Mouse (Mus musculus) thymus, postnatal 25 days (tissue): ENCODE measurements around the gene Pitpna.
A peak's percentile ranks its signal among the peaks of the same experiment; 100 is the strongest.
"Not testable (repeated sequence)": the region's sequence is repeated elsewhere in the genome, so short reads cannot be mapped to it uniquely, and the experiment has no call there.

ENCODE experiments used
- DNase-seq: peaks from one replicate; pipeline ENCODE4 v3.0.0; 2022

The Pitpna gene

GRCm38 (mm10) chr11:75594431-75594830, 6.5 kb downstream of the Pitpna start:
- peak; percentile 49 for DNase-seq

DNA sequence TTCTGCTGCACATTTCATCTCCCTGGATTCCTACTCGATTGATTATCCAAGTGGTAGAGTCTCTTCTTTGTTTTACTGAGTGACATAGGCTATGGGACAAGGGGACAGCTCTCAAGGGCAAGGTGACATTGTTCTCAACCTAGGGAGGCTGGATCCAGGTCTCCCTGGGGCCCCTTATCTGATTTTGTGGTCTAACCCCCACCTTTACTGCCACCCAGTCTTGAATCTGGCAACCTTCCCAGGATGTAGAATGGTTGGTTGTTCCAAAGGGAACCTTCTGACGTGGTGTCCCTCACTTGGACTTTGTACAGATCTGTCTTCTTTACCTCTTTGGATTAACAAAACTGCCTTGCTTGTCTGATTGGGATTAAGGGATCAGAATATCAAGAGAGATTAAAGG, 7.5 kb downstream of the Pitpna start:
- no peak for DNase-seq

DNA sequence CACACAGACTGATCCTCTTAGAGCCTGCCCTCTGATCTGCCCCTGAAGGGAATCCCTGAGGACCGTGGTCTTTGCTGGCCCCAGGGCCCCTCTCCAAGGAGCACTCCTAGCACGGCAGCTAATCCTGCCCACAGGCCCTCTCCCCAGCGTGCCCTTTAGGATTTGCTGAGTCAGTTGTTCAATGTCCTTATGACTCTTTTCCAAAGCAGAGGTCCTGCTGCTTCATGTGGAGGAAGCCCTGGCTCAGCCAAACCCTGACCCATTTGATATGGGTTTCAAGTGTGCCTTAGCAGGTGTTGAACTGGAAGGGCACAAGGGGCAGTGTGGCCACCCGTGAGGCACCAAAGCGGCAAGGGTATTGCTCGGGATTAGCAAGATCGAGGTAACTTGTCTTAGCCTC, 7.9 kb downstream of the Pitpna start:
- no peak for DNase-seq

DNA sequence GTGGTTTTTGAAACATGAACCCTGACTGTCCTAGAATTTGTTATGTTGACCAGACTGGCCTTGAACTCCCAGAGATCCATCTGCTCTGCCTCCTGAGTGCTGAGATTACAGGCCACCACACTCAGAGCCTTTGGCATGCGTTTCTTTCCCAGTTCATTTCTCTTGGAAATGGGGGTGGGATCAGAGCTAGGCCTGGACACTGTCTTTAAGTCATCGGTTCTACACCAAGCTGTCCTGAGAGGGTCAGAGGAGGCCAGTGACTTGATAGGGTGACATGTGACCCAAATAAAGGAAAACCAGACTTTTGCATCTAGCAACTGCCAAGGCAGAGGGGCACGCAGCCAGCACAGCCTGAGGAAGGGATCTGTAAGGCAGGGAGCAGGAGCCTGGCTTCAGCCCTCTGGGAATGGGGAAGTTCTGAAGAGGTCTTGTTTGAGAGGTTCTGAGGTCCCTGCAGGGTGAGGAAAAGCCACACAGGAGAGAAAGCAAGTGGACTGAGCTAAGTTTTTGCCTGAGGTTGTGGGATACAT, 8.9 kb downstream of the Pitpna start:
- no peak for DNase-seq

- no peak for DNase-seq
Observed at GRCm38 (mm10) chr11:75598004-75598403, 10.1 kb downstream of the Pitpna start.

GRCm38 (mm10) chr11:75599802-75600201, 11.9 kb downstream of the Pitpna start:
- DNase-seq = not testable (repeated sequence)

DNA sequence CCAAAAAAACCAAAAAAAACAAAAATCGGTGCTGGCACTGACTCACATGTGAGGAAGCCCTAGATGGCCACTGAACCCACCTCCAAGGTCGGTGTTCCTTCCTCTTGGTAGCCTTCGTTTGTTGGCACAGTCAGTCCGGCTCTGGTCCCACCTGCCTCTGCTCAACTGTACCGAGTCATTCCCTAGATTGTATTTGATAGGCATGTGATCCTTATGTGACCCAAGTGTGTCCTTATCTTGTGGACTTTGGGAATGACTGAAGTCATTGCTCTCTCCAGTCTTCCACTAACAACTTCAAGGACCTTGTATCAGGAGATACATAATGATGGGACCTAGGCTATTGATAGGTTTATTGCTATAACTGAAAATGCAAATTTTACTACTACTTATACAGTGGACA, 16.9 kb downstream of the Pitpna start:
- DNase-seq = no peak

GRCm38 (mm10) chr11:75605318-75605717, 17.4 kb downstream of the Pitpna start:
- DNase-seq = no peak

GRCm38 (mm10) chr11:75608776-75609175, 20.9 kb downstream of the Pitpna start:
- no peak for DNase-seq

DNA sequence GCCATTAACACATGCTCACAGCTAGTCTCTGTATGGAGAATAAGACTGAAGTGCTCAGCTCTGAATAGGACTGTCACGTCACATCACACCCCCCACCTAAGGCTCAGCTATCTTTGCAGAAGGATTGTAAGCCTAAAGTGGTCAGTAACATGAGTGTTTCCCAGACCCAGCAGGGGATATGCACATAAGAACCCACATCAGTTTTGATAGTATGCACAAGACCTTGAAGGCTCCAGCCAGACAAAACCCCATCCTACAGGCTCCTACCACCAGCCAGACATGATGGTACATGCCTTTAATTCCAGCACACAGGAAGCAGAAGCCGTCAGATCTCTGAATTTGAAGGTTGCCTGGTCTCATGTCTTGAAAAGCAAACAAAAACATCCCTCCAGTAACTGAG, 22.1 kb downstream of the Pitpna start:
- DNase-seq = no peak

DNA sequence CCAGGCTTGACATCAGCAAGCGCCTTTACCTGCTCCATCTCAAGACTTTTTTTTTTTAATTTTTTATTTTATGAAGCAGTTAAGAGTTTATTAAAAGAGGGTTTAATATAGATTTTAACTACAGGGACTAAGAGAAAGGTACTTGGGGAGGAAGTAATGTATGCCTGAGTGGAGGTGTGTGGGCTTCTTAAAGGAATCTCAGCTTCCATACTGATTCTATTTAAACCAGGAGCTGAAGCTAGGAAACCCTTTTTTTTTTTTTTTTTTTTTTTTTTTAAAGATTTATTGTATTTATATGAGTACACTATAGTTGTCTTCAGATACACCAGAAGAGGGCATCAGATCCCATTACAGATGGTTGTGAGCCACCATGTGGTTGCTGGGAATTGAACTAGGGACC, 26.9 kb downstream of the Pitpna start:
- no peak for DNase-seq

DNA sequence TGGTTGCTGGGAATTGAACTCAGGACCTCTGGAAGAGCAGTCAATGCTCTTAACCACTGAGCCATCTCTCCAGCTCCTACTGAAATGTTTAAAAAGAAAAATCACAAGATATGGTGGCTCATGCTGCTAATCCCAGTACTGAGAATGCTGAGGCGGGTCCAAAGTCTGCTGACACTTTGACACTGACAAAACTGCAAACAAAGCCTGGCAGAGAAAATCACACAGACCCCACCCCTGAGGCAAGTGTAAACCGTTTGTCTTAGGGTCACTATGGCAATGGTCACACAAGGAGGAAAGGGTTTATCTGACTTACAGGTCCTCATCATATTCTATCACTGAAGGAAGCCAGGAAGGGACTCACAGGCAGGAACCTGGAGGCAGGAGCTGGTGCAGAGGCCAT, 27.7 kb downstream of the Pitpna start:
- DNase-seq = no peak

DNA sequence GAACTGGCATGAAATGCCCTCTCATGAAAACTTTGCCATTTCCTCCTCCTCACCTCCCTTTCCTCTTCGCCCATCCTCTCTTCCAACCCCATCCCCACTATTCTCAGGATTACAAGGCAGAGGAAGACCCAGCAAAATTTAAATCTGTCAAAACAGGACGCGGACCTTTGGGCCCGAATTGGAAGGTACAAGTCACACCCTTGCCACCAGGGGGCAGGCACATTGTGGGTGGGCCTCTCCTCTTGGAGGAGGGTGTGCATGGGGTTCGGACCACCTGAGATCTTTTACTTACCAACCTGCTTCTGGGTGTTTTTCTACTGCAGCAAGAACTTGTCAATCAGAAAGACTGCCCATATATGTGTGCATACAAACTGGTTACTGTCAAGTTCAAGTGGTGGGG, 31.2 kb downstream of the Pitpna start:
- DNase-seq = peak; percentile 60

DNA sequence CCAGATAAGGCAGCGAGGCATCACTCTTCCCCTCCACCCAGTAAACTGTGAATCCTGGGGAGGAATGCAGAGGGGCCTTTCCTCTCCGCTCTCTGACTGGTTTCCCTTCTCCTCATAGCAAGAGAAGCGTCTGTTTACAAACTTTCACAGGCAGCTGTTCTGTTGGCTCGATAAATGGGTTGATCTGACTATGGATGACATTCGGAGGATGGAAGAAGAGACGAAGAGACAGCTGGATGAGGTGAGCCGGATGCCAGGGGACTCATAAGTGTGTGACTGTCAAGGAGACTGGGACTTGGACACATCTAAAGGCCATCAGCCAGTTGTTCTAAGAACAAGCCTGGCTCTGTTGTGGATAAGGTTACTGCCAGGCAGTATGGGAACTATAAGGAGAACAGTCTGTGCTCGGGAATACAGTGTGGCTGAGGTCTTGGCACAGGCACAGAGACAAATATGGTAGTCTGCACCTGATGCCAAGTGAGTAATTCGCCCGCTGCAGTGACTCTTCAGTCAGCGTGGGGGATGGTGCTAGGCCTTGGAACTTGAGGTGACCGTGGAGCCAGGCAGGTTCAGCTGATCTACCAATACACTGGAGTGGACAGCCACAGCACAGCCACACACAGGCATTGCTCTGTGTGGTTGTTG, 32.4 kb downstream of the Pitpna start:
- DNase-seq = no peak

DNA sequence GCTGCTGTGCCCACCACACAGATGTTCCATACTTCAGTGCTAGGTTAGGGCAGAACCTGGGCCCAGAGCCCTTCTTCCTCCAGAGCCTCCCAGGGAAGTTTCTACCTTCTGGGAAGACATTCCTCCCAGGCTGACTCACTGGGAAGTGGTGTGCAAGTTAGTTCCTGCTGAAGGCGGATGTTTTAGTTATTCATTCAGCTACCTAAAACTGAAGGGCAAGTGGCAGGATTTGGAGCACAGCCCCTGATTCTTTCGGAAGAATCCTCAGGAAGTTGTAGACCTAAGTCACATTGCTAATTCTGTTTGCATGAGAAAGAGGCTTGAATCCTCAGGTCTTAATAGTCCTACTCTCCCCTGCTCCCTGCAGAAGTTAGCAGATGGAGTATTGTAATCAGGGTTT, 33.5 kb downstream of the Pitpna start:
- no peak for DNase-seq

DNA sequence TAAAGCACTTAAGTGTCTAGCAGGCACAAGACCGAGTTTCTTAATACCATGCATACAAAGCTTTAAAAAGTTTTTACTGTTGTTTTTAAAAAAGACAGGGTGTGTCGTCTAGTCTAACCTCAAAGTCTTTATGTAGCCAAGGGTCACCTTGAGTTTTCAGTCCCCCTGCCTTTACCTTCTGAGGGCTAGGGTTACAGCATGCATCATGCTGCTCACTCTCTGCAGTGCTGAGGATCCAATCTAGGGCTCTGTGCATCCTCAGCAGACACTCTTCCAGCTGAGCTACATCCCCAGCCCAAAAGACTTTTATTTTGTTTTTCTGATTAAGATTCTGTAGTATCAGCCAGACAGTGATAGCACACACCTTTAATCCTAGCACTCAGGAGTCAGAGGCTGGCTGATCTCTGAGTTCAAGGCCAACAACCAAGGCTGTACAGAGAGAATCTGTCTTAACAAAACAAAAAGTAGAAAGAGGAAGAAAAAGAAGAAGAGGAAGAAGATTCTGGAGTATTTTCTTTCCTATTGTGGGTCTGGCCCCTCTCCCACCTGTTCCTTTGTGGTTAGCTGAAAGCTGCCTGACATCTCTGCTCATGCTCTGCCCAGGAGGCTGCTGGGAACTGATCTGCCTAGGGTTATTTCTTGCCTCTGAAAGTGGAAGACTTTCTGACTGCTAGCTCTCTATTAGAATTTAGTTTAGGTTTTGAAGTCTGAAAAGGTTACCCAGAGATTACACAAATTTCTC, 34.9 kb downstream of the Pitpna start:
- DNase-seq = peak; percentile 55

- no peak for DNase-seq
Observed at GRCm38 (mm10) chr11:75624102-75624554, 36.2 kb downstream of the Pitpna start.

DNA sequence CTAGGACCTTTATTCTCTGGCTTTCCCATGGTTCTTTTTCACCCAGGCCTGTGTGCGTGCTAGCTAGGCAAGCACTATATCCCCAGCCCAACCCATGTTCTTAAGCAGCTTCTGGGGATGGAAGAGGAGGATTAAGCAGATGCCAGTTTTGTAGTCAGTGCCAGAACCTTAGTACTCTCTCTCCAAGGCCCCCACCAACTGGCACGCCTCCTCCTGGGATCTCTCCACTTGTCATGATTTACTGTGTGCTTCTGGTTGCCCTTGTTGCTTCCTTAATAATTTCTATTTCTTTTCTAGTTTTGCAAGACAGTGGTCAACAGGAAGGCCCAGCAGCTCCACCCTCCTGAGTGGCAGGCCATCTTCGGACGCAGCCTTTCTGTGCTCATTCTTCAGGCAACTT, 37.9 kb downstream of the Pitpna start:
- no peak for DNase-seq

- no peak for DNase-seq
Observed at GRCm38 (mm10) chr11:75630098-75630497, 42.2 kb downstream of the Pitpna start.

- peak; percentile 97 for DNase-seq
Observed at GRCm38 (mm10) chr11:75630645-75631229, 42.8 kb downstream of the Pitpna start, which contains the start of gene Inpp5k. Inpp5k (plus strand) TSS chr11:75630988.

- peak; percentile 54 for DNase-seq
Observed at GRCm38 (mm10) chr11:75631561-75632225, 43.8 kb downstream of the Pitpna start.

GRCm38 (mm10) chr11:75632921-75633320, 45.0 kb downstream of the Pitpna start:
- no peak for DNase-seq

DNA sequence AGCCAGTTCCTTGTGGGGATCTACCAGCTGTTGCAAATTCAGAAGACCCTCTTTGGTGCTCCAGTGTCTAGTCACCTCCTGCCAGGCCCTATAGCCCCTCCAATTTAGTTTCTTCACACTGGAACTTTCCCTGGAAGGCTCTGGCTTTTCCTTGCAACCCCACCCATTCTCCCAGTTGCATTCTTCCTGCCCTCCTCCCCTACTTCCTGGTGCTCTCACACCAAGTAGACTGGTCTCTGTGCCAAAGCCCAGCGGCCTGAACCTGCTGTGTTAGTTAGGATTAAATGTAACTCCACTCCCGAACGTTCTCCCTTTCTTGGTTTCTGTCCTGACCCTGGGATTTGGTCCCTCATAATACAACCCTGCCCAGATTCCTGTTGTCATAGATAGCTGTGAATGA, 46.9 kb downstream of the Pitpna start:
- no peak for DNase-seq
